Mouse (Mus musculus): Measurements from ENCODE around the gene Cog3.
"Not testable (repeated sequence)": the region's sequence is repeated elsewhere in the genome, so short reads cannot be mapped to it uniquely, and the experiment has no call there.

The Cog3 gene

GRCm38 (mm10) chr14:75753991-75754817 lies at the start of gene Cog3:
TSS of gene Cog3 (minus strand) at chr14:75754517.
- peak; percentile 97 for DNase-seq

- DNase-seq = peak; percentile 37
Measured at GRCm38 (mm10) chr14:75797769-75798386, 43.6 kb upstream of the Cog3 start.

GRCm38 (mm10) chr14:75795918-75796317 lies 41.6 kb upstream of the Cog3 start:
- DNase-seq = no peak

- DNase-seq = no peak
Measured at GRCm38 (mm10) chr14:75794726-75795125, 40.4 kb upstream of the Cog3 start.

GRCm38 (mm10) chr14:75794324-75794723 lies 40.0 kb upstream of the Cog3 start:
- no peak for DNase-seq

- no peak for DNase-seq
Measured at GRCm38 (mm10) chr14:75793110-75793509, 38.8 kb upstream of the Cog3 start.

DNA sequence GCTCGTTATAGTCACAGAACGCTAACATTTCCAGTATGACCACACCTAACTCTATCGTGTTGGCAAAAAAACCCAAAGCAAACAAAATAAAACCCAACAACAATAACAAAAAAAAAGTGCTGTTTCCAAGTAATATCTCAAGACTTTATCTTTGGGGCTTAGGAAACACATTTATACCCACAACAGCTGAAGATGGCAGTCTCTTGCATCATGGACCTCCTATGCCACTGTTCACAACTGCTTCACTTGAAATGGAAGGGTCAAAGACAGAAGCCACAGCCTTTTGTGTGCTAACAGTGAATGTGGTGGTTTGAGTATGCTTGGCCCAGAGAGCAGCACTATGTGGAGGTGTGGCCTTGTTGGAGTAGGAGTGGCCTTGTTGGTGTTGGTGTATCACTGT lies 37.1 kb upstream of the Cog3 start:
- DNase-seq = no peak

GRCm38 (mm10) chr14:75790411-75790996 lies 36.2 kb upstream of the Cog3 start:
- DNase-seq = no peak

GRCm38 (mm10) chr14:75789291-75789690 lies 35.0 kb upstream of the Cog3 start:
- DNase-seq = no peak

DNA sequence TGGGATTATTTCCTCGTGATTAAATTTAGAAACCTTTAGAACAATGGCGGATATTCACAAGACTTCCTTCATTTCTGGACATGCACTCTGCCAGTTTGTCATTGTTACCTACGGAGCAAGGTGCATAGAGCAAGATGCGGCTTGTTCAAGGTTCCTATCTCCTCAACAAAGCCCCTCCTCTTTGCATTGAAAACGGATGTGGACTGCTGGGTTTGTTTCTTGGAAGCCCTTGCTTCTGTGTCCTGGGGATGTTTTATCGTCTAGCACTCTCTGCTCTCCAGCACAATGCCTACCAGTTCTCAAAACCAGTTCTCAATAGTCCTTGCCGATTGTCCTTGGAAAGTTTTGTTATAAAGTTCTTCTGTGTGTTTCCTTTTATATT lies 33.5 kb upstream of the Cog3 start:
- no peak for DNase-seq

DNA sequence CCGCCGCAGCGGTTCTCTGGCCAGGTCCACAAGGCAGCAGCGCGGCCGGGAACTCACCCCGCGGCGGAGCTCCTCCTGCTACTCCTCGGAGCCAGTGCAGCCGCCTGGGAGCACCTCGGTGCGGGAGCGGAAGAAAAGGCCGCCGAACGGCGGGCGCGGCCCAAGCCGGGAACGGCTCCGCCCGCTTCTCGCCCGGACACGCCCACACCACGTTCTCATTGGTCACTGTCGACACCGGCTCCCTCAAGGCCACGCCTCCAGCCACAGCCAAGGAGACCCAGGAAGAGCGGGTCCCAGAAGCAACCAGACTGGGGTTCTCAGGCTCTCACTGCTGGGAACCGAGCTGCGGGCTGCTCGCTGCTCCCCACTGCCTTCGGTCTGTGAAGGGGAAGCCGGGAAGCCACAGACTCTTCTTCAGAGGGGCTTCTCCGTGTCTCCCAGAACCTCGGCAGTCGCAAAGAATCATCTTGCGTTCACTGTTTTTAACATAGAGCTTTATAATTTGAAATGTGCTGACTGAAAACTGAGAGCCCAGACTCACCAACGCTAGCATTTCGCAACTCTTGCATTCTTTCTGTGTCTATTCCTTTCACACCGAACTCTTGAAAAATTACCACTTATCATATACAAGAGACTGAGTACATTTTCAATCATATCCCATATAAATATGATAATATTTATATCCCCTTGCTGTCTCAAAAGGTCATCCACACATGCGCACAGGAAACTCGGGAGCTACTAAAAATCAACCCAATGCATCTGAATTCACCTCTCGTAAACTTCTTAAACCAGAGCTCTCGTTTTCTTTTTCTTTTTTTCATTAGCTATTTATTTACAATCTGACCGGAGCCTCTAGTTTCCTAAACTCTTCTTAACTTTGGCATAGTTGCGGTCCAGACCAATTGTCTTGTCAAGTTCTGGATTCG lies 32.8 kb upstream of the Cog3 start, which contains the start of gene Slc25a30:
Slc25a30 (minus strand) TSS at position 170 of the 926 bp plus-strand sequence.
- peak; percentile 99 for DNase-seq

GRCm38 (mm10) chr14:75786424-75786867 lies 32.1 kb upstream of the Cog3 start:
- no peak for DNase-seq

- no peak for DNase-seq
Measured at GRCm38 (mm10) chr14:75779913-75780312, 25.6 kb upstream of the Cog3 start.

GRCm38 (mm10) chr14:75776637-75777036 lies 22.3 kb upstream of the Cog3 start:
- DNase-seq = peak; percentile 34

DNA sequence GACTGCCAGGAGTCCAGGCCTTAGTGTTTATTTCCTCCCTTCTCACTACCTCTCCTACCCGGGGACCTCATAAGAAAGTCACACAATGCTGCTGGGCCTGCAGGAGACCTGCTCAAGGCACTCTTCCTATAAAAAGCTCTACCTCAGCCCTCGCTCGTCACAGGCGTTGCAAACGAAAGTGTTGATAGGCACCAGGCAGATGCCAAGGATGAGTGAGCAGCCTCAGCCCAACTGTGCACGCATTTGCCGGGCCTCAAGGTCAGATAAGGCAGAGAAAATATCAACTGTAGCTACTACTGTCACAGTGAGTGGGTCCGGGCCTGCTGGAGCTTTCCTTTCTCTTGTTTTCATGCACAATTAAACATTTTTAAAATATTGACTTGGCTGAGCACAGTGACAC lies 19.1 kb upstream of the Cog3 start:
- no peak for DNase-seq

DNA sequence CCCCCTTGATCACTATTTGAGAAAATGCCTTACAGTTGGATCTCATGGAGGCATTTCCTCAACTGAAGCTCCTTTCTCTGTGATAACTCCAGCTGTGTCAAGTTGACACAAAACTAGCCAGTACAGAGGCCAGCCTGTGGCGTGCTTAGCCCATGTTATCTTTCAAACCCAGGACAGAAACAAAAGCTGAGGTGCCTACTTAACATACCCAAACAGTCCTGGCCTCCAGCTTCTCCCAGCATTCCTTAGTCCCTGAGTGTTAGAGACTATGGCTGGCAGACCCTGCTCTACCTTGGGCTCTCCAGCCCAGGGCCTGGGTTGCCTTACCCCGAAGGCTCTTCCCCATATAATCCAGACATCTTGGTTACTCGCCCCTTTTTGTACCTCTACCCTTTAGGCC lies 18.1 kb upstream of the Cog3 start:
- not testable (repeated sequence) for DNase-seq

GRCm38 (mm10) chr14:75771101-75771501 lies 16.8 kb upstream of the Cog3 start:
- peak; percentile 42 for DNase-seq

DNA sequence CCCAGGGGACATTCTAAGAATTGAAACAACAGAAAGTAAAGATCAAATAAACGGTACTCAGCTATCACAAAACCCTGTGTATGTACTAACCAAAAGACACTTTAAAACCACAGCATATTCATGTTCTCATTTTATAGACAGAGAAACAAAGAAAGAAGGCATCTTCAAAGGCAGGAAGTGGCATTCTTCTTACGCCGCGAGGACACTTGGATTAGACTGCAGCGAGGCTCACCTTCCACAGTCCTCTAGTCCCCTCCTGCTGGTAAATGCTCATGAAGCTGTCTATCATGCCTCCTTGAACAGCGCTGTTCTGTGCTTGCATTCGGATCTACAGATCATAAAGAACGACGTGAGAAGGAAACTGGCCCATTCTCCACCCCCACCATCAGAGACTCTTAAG lies 15.0 kb upstream of the Cog3 start:
- no peak for DNase-seq

GRCm38 (mm10) chr14:75768275-75768608 lies 13.9 kb upstream of the Cog3 start:
- no peak for DNase-seq

GRCm38 (mm10) chr14:75767492-75768274 lies 13.4 kb upstream of the Cog3 start:
- peak; percentile 87 for DNase-seq

DNA sequence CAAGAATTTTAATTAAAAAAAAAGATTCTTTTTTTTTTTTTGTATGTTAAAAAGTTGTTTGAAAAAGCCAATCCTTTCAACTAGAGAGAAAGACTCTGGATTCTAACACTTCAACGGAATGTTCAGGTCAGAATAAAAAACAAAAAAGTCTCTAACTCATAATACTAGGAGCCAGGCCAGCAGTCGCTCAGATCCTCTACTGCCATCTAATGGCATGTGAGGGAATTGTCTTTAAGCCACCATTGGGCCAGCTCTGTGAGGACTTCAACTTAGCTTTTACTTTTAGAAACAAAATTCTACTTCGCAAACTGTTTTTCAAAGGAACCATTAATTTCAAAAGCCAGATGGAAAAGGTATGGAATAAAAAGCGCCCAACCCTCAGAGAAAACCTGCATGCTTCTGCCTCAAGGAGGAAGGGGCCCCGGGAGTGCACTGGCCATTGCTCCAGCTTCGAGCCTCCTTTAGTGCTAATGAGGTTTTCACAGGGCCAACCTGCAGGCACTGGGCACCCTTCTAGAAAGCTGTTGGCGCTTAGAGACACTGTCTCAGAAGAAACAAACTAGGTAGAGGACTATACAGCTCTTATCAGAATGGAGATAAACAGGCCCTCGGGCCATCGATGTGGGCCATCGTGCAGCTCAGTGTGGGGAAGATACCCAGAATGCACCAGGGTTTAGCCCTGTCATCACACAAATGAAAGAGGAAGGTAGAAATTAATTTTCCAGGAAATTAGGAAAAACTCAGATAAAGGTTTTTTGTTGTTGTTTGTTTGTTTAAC lies 6.9 kb upstream of the Cog3 start:
- peak; percentile 58 for DNase-seq

All from kidney, postnatal 10 days (tissue).